Mouse (Mus musculus) testis, adult 2 months (tissue): ENCODE measurements at regions not wholly inside any gene's neighbourhood (a gene's known extent, or its start where the extent isn't known, plus 50 kb on each side); places are given as distances from the start of the nearest gene placed in this dataset.

Experiments used
- H3K27ac ChIP-seq: fragments of 200-500 bp; 2 replicates; pipeline ENCODE4 v1.5.1; 2012; ENCODE audit warnings: low read depth, low read length; ENCODE audit not compliant: control insufficient read depth, insufficient read depth
- H3K27me3 ChIP-seq: fragments of 200-500 bp; 2 replicates; pipeline ENCODE4 v1.6.1; 2012; ENCODE audit warnings: mild to moderate bottlenecking, low read length, moderate library complexity; ENCODE audit not compliant: control insufficient read depth, insufficient read depth
- H3K36me3 ChIP-seq: fragments of 200-500 bp; 2 replicates; pipeline ENCODE4 v1.6.1; 2012; ENCODE audit warnings: mild to moderate bottlenecking, low read length; ENCODE audit not compliant: control insufficient read depth, insufficient read depth
- H3K4me1 ChIP-seq: fragments of 200-500 bp; 2 replicates; pipeline ENCODE4 v1.6.1; 2012; ENCODE audit warnings: low read length; ENCODE audit not compliant: control insufficient read depth, insufficient read depth
- H3K4me3 ChIP-seq: fragments of 200-500 bp; 2 replicates; pipeline ENCODE4 v1.5.1; 2012; ENCODE audit warnings: low read depth, mild to moderate bottlenecking, low read length, moderate library complexity, mixed read lengths; ENCODE audit not compliant: control insufficient read depth
- CTCF ChIP-seq: fragments of 200-500 bp; IDR thresholded peaks from 2 replicates; pipeline ENCODE4 v1.5.1; 2012; ENCODE audit warnings: low read depth, mild to moderate bottlenecking, inconsistent platforms, low read length, moderate library complexity; ENCODE audit not compliant: control insufficient read depth, insufficient read depth, insufficient replicate concordance
- POLR2A ChIP-seq: fragments of 200-500 bp; IDR thresholded peaks from 2 replicates; pipeline ENCODE4 v1.6.1; 2012; ENCODE audit warnings: low read depth, mild to moderate bottlenecking, inconsistent platforms, low read length, moderate library complexity; ENCODE audit not compliant: control insufficient read depth

DNA sequence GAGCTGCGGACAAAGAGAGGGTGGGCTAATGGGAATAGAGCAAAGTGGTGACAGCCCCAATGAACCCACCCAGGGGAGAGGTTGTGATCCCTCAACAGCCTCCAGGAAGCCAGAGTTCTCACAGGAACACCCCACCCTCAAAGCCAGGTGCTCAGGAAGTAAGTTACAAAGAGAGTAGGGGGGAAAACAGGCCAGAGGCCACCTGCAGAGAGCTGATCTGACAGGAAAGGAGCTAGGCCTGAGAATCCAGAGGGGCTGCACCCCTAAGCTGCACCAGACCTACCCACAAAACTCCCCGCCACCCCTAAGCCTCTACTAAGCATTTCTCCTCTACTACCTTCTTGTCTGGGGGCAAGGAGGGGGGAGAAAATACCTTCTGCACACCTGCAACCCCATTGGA, 120.5 kb downstream of the Psmg1 start:
- Histone ChIP-seq H3K4me1 (no peaks in the 10 kb centered on the region), H3K36me3 (no peaks in the 10 kb centered on the region), H3K27me3 (no peaks in the 10 kb centered on the region), H3K4me3 (no peak overlapping the region), H3K27ac (no peak overlapping the region)
- no peak for TF ChIP-seq CTCF
- TF ChIP-seq POLR2A: no peak

DNA sequence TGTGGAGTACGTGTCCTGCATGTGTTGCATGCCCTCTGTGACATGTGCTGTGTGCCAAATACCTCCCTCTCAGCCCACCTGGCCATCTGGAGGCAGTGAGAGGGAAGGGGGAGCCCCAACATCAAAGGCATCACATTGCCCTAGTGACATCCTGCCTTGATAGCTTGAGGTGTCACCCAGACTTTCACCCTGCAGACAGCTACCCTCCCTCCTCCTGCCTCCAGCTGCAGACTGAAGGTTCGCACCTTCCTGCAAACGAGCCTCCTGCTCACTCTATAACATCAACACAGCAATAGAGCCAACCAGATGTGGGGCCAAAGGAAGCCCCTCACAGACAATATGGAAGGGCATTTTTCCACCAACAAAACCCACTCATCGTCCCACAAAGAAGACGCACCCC, 121.3 kb downstream of the Psmg1 start:
- Histone ChIP-seq H3K4me1 (no peaks in the 10 kb centered on the region), H3K27me3 (no peaks in the 10 kb centered on the region), H3K4me3 (no peak overlapping the region), H3K27ac (no peak overlapping the region), H3K36me3 (no peaks in the 10 kb centered on the region)
- TF ChIP-seq POLR2A (no peak), CTCF (no peak)

DNA sequence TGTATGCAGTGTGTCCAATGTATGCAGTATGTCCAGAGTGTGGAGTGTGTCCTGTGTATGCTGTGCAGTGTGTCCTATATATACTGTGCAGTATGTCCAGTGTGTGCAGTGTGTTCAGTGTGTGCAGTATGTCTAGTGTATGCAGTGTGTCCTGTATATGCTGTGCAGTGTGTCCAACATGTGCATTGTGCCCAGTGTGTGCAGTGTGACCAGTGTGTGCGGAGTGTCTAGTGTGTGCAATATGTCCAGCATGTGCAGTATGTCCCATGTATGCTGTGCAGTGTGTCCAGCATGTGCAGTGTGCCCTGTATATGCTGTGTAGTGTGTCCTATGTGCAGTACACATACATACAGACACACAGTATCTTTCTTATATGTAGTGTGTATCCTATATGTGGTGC, 121.9 kb downstream of the Psmg1 start:
- Histone ChIP-seq H3K27me3 (no peaks in the 10 kb centered on the region), H3K27ac (no peak overlapping the region), H3K4me1 (no peaks in the 10 kb centered on the region), H3K36me3 (no peaks in the 10 kb centered on the region), H3K4me3 (no peak overlapping the region)
- no peak for TF ChIP-seq CTCF
- TF ChIP-seq POLR2A: no peak

DNA sequence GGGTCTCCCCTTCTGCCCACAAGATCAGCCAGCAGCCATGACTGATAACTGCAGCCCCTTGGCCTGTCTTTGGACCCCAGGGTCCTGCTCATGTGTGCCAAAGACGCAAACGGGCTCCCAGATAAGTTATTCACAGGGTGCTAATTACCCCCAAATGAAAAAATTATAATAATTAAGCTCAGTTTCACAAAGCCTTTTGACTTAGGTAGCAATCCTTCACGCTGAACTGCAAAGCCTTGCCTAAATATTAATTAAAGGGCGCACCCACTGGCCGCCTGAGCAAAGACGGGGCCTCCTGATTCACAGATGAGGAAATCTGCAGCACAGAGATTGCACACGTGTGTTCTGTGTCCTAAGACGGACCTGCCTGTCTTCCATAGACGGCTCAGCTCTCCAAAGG, 123.2 kb downstream of the Psmg1 start:
- Histone ChIP-seq H3K27ac (no peak overlapping the region), H3K4me1 (no peaks in the 10 kb centered on the region), H3K4me3 (no peak overlapping the region), H3K27me3 (no peaks in the 10 kb centered on the region), H3K36me3 (no peaks in the 10 kb centered on the region)
- no peak for TF ChIP-seq CTCF
- TF ChIP-seq POLR2A: no peak

DNA sequence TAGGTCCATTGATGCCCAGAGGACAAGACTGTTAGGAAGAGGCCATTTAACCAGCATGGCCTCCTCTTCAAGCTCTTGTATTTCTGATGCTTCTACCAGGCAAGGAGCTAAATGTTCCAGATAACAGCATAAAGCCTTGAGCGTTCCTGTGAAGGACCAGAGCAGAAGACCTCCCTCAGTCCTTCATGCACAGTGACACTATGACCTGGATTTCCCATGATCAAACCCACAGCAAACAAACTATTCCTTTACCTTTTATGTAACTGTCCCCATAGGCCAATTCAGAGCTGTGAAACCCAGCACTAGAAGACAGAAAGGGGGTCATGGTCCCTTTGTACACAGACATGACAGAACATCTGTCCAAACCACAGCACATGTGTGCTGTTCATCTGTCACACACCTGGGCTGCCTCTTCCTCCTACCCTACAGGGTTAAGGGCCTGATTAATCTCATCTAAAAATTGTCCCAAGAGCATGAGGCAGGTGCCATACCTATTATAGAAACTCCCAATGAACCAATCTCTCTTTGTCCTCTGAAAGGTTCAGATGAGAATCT, 123.8 kb downstream of the Psmg1 start:
- TF ChIP-seq POLR2A (no peak), CTCF (no peak)
- no peaks in the 10 kb centered on the region for H3K36me3 ChIP-seq
- no peak overlapping the region for H3K27ac ChIP-seq
- no peaks in the 10 kb centered on the region for H3K4me1 ChIP-seq
- no peaks in the 10 kb centered on the region for H3K27me3 ChIP-seq
- H3K4me3 ChIP-seq: no peak overlapping the region

DNA sequence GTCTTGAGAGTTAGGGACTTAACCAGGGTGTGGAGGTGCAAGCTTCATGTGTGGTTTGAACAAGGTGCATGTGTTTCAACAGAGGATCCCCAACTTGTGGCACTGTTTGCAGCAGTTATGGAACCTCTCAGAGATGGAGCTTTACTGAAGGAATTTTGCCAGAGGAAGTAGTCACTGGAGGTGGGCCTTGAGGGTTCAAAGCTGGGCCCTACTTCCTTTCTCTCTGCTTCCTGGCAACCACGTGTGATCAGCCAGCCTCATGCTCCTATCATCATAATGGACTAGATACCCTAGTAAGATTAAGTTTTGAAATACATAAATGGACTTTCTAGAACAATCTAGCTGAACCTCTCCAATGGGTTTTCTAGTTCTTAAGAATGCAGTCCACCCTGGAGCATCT, 125.2 kb downstream of the Psmg1 start:
- no peak for TF ChIP-seq CTCF
- TF ChIP-seq POLR2A: no peak
- no peak overlapping the region for H3K4me3 ChIP-seq

DNA sequence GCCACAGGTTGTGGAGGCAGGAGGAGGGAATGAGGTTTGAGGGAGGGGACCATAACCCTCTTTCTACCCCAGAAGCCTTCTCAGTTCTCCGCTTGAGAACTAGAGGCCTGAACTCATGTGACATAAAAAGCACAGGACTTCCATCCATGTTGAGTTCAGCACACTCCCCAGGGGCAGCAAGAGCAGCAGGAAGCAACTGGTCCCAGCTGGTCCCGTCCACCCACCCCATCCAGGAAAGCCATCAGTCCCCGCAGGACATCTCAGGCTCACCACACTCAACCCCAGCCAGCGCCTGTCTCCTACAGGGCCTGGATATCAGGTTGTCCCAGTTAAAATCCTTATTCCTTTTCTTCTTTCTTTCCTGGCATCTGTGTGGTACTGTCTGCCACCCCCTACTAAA, 126.1 kb downstream of the Psmg1 start:
- H3K27ac ChIP-seq: no peak overlapping the region
- no peaks in the 10 kb centered on the region for H3K36me3 ChIP-seq
- H3K4me3 ChIP-seq: no peak overlapping the region
- H3K27me3 ChIP-seq: no peaks in the 10 kb centered on the region
- TF ChIP-seq POLR2A (no peak), CTCF (no peak)
- no peaks in the 10 kb centered on the region for H3K4me1 ChIP-seq

More for the DNA sequence above, 125.2 kb downstream of the Psmg1 start:
- Histone ChIP-seq H3K36me3 (no peaks in the 10 kb centered on the region), H3K27me3 (no peaks in the 10 kb centered on the region), H3K27ac (no peak overlapping the region), H3K4me1 (no peaks in the 10 kb centered on the region)

DNA sequence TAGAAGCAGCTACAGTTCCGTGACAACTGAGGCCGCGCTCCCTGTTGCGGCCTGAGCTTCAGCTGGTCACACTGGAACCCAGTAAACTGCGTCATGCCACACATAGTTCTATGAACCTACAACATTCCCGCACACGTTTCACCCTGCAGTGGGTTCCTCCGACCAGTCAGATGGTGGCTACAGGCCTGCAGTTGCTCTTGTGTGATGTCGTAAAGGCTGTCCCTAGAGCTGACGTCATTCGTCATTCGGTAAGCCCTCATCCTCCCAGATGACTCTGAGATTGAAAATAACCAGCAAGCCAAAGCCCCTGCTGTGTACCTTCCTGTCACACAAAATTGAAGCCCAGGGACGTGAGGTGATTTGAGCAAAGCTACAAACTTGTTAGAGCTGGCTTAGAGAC, 126.7 kb downstream of the Psmg1 start:
- Histone ChIP-seq H3K27me3 (no peaks in the 10 kb centered on the region), H3K4me3 (no peak overlapping the region), H3K36me3 (no peaks in the 10 kb centered on the region), H3K27ac (no peak overlapping the region), H3K4me1 (no peaks in the 10 kb centered on the region)
- TF ChIP-seq CTCF (no peak), POLR2A (no peak)
